Mouse (Mus musculus): ENCODE measurements around the gene Acot2.
"Not testable (repeated sequence)": the region's sequence is repeated elsewhere in the genome, so short reads cannot be mapped to it uniquely, and the experiment has no call there.

Gene Acot2

GRCm38 (mm10) chr12:84033302-84033701 is 45.6 kb downstream of the Acot2 start:
- intact Hi-C loops (cut with DNase I), result not testable (repeated sequence)

GRCm38 (mm10) chr12:84034108-84034507 is 46.4 kb downstream of the Acot2 start:
- intact Hi-C loops (cut with DNase I), result no loop called here

GRCm38 (mm10) chr12:84038241-84038640 is 50.6 kb downstream of the Acot2 start, which contains the start of gene Acot4:
Gene Acot4, plus strand, starts transcription at chr12:84038379.
- intact Hi-C loops (cut with DNase I), result not testable (repeated sequence)

- intact Hi-C loops (cut with DNase I), result not testable (repeated sequence)
These were observed 51.0 kb downstream of the Acot2 start, which contains the start of gene Gm49366 for GRCm38 (mm10) chr12:84038691-84039111. Gene Gm49366, plus strand, starts transcription at chr12:84038935.

GRCm38 (mm10) chr12:84042248-84042647 is 54.6 kb downstream of the Acot2 start:
- intact Hi-C loops (cut with DNase I), result no loop called here

Data from adrenal gland (tissue).